Mouse (Mus musculus): ENCODE results near the gene Ppm1h.

GRCm38 (mm10) chr10:122994402-122995107 lies 316.0 kb downstream of the Ppm1h start:
- TF ChIP-seq CTCF (IDR thresholded peaks at IDR 0.05; ENCODE audit: low read depth), result no peak
- TF ChIP-seq EP300 (IDR thresholded peaks at IDR 0.05; ENCODE audit: low read depth), result no peak
